Mouse (Mus musculus) G1E (cell line): Measurements from ENCODE around the gene Klhdc9. TPM values are rescaled to one million over a fixed set of nuclear protein-coding genes. Genes with fewer than 3 reads are reported as not detected.

Experiments
- ATAC-seq: 2 replicates; pipeline ENCODE4 v1.8.0; 2016; ENCODE audit warnings: mild to moderate bottlenecking; ENCODE audit not compliant: insufficient number of reproducible peaks, poor library complexity, low FRiP score, severe bottlenecking; ENCODE audit errors: extremely low read depth
- DNase-seq: peaks from one replicate; pipeline ENCODE4 v3.0.0; 2012; ENCODE audit warnings: low spot score
- H3K27me3 ChIP-seq: 2 replicates; pipeline ENCODE4 v1.6.1; 2012; ENCODE audit warnings: mild to moderate bottlenecking, low read length, inconsistent platforms; ENCODE audit not compliant: insufficient read depth
- H3K36me3 ChIP-seq: replicated peaks from 2 replicates; pipeline ENCODE3; 2012; ENCODE audit warnings: mild to moderate bottlenecking, inconsistent platforms
- H3K4me1 ChIP-seq: 2 replicates; pipeline ENCODE4 v1.6.1; 2012; ENCODE audit warnings: low read depth, low read length, inconsistent platforms, mixed read lengths; ENCODE audit not compliant: insufficient read depth
- H3K4me3 ChIP-seq: 2 replicates; pipeline ENCODE4 v1.5.1; 2012; ENCODE audit warnings: low read depth, mild to moderate bottlenecking, inconsistent platforms, low read length, moderate library complexity, mixed read lengths
- H3K9me3 ChIP-seq: replicated peaks from 2 replicates; pipeline ENCODE4 v1.6.1; 2012; ENCODE audit warnings: inconsistent platforms
- CTCF ChIP-seq: IDR thresholded peaks from 2 replicates; pipeline ENCODE4 v1.5.1; 2012; ENCODE audit warnings: low read depth, low read length, inconsistent platforms, mixed read lengths
- GATA1 ChIP-seq: IDR thresholded peaks from 2 replicates; pipeline ENCODE4 v1.6.1; 2012; ENCODE audit warnings: borderline replicate concordance, low read length, inconsistent platforms, mixed read lengths
- GATA2 ChIP-seq: IDR thresholded peaks from 2 replicates; pipeline ENCODE4 v1.6.1; 2012; ENCODE audit warnings: low read depth, low read length, inconsistent platforms, borderline replicate concordance
- POLR2AphosphoS5 ChIP-seq: IDR thresholded peaks from 2 replicates; pipeline ENCODE4 v1.6.1; 2012; ENCODE audit warnings: low read depth, low read length, inconsistent platforms; ENCODE audit not compliant: insufficient replicate concordance
- TAL1 ChIP-seq: conservative IDR thresholded peaks from 2 replicates; pipeline ENCODE4 v1.6.1; 2012; ENCODE audit warnings: low read depth, low read length, inconsistent platforms, mixed read lengths
- polyA plus RNA-seq: library from polyadenylated mRNA; stranded (reverse); fragments of >175 nt; gene quantifications from 2 replicates; pipeline ENCODE4 v1.2.3, GENCODE M21; 2012
- total RNA-seq, 2 experiments: library from RNA; stranded (forward) in 1 of 2; stranded (reverse) in 1 of 2; fragments of 200-1000 nt in 1 of 2; fragments of >200 nt in 1 of 2; fragmentation: Nextera tagmentation in 1 of 2; gene quantifications; 2 replicates each; pipeline ENCODE4 v1.2.3; 2014 to 2017

The Klhdc9 gene
- total and polyA plus RNA-seq, 3 experiments: 0.33 to 2.6 (median 1.4) TPM

GRCm38 (mm10) chr1:171378298-171378697 lies 17.7 kb upstream of the Klhdc9 start:
- Histone ChIP-seq H3K36me3 (no peaks in the 10 kb centered on the region), H3K9me3 (no peaks in the 10 kb centered on the region), H3K4me3 (no peak overlapping the region), H3K27me3 (peaks cover 41% of the 10 kb centered on the region), H3K4me1 (peaks cover 17% of the 10 kb centered on the region)
- no peak for DNase-seq
- TF ChIP-seq CTCF (no peak), GATA2 (no peak), GATA1 (no peak), POLR2AphosphoS5 (no peak)
- ATAC-seq: no peak

- no peak for DNase-seq
- peaks cover 55% of the 10 kb centered on the region for H3K27me3 ChIP-seq
- peaks cover 12% of the 10 kb centered on the region for H3K4me1 ChIP-seq
- H3K36me3 ChIP-seq: no peaks in the 10 kb centered on the region
- H3K9me3 ChIP-seq: no peaks in the 10 kb centered on the region
- ATAC-seq: no peak
- no peak overlapping the region for H3K4me3 ChIP-seq
- TF ChIP-seq GATA2 (no peak), TAL1 (no peak), GATA1 (no peak), POLR2AphosphoS5 (no peak), CTCF (no peak)
Observed at GRCm38 (mm10) chr1:171375646-171376097, 15.1 kb upstream of the Klhdc9 start.

- H3K9me3 ChIP-seq: no peaks in the 10 kb centered on the region
- ATAC-seq (no peak), DNase-seq (no peak)
- no peaks in the 10 kb centered on the region for H3K36me3 ChIP-seq
- peaks cover 55% of the 10 kb centered on the region for H3K27me3 ChIP-seq
- peaks cover 5% of the 10 kb centered on the region for H3K4me1 ChIP-seq
- H3K4me3 ChIP-seq: no peak overlapping the region
- TF ChIP-seq GATA2: no peak
- TF ChIP-seq POLR2AphosphoS5: no peak
- no peak for TF ChIP-seq CTCF
- no peak for TF ChIP-seq TAL1
- TF ChIP-seq GATA1: no peak
Observed at GRCm38 (mm10) chr1:171373946-171374345, 13.3 kb upstream of the Klhdc9 start.

GRCm38 (mm10) chr1:171372880-171373279 lies 12.3 kb upstream of the Klhdc9 start:
- peaks cover 5% of the 10 kb centered on the region for H3K4me1 ChIP-seq
- ATAC-seq (no peak), DNase-seq (no peak)
- no peak overlapping the region for H3K4me3 ChIP-seq
- H3K27me3 ChIP-seq: peaks cover 56% of the 10 kb centered on the region
- H3K36me3 ChIP-seq: no peaks in the 10 kb centered on the region
- H3K9me3 ChIP-seq: no peaks in the 10 kb centered on the region
- TF ChIP-seq CTCF (no peak), TAL1 (no peak), GATA2 (no peak), GATA1 (no peak), POLR2AphosphoS5 (no peak)

GRCm38 (mm10) chr1:171369845-171370556 lies 9.4 kb upstream of the Klhdc9 start, which contains the start of gene Nectin4:
Gene Nectin4 (plus strand): TSS chr1:171370099.
- TF ChIP-seq POLR2AphosphoS5 (no peak), TAL1 (no peak), CTCF (no peak), GATA2 (no peak), GATA1 (no peak)
- H3K4me1 ChIP-seq: peaks cover 5% of the 10 kb centered on the region
- H3K27me3 ChIP-seq: peaks cover 62% of the 10 kb centered on the region
- no peak for ATAC-seq
- DNase-seq: no peak
- H3K9me3 ChIP-seq: no peaks in the 10 kb centered on the region
- no peaks in the 10 kb centered on the region for H3K36me3 ChIP-seq
- H3K4me3 ChIP-seq: no peak within 1 kb of the TSS

- Histone ChIP-seq H3K4me1 (peaks cover 10% of the 10 kb centered on the region), H3K4me3 (no peak overlapping the region), H3K9me3 (no peaks in the 10 kb centered on the region), H3K36me3 (peaks cover 3% of the 10 kb centered on the region), H3K27me3 (peaks cover 36% of the 10 kb centered on the region)
- ATAC-seq (no peak), DNase-seq (no peak)
- no peak for TF ChIP-seq GATA1
- TF ChIP-seq TAL1: no peak
- TF ChIP-seq POLR2AphosphoS5: no peak
- no peak for TF ChIP-seq GATA2
- no peak for TF ChIP-seq CTCF
Observed at GRCm38 (mm10) chr1:171365934-171366333, 5.3 kb upstream of the Klhdc9 start.
